Mouse (Mus musculus) heart, postnatal 25 days (tissue): ENCODE measurements around the gene Fig4. TPM values are rescaled to one million over a fixed set of nuclear protein-coding genes. Genes with fewer than 3 reads are reported as not detected.

Source experiments
- DNase-seq: peaks from one replicate; pipeline ENCODE4 v3.0.0; 2022; ENCODE audit warnings: low spot score
- intact Hi-C: fragments of 180-260 bp; cut with DNase I; formaldehyde crosslinking; loops from one replicate; pipeline ENCODE4 v1.15.1; 2025
- total RNA-seq, 2 experiments: library from RNA; stranded (reverse); gene quantifications; 2 replicates each; pipeline ENCODE4 v1.2.3; 2021

The Fig4 gene
- total RNA-seq, 2 experiments from 2014 or later = 23.1 to 23.4 TPM

- DNase-seq = no peak
- intact Hi-C loops = no loop called here
These were observed 151.6 kb downstream of the Fig4 start for GRCm38 (mm10) chr10:41151441-41151840.

- DNase-seq = no peak
- intact Hi-C loops = no loop called here
These were observed 152.0 kb downstream of the Fig4 start for GRCm38 (mm10) chr10:41151021-41151420.

GRCm38 (mm10) chr10:41150496-41150895, 152.6 kb downstream of the Fig4 start:
- no peak for DNase-seq
- intact Hi-C loops = no loop called here

GRCm38 (mm10) chr10:41149307-41149706, 153.8 kb downstream of the Fig4 start:
- no peak for DNase-seq
- intact Hi-C loops = no loop called here

GRCm38 (mm10) chr10:41146141-41146540, 156.9 kb downstream of the Fig4 start:
- no peak for DNase-seq

More at GRCm38 (mm10) chr10:41146141-41146540, 156.9 kb downstream of the Fig4 start:
- intact Hi-C loops = no loop called here

Other genes with a start within 250 kb of the Fig4 start
- gene Gpr6, start 231.0 kb downstream of the Fig4 start, total RNA-seq = not detected
- gene Ak9, start 720 bp upstream of the Fig4 start, total RNA-seq = not detected
- 1 to 10 TPM; 7.2 to 8.2 TPM for gene Zbtb24, start 147.1 kb upstream of the Fig4 start, total RNA-seq
- gene Mical1, start 173.1 kb upstream of the Fig4 start, total RNA-seq = 10 to 100 TPM; 11.5 to 15.6 TPM
- 10 to 100 TPM; 38.3 to 38.6 TPM for gene Smpd2, start 187.1 kb upstream of the Fig4 start, total RNA-seq
- 1 to 10 TPM; 1.4 to 1.5 TPM for gene Ppil6, start 187.2 kb upstream of the Fig4 start, total RNA-seq
- 100 to 1,000 TPM; 126 to 148 TPM for gene Cd164, start 216.2 kb upstream of the Fig4 start, total RNA-seq